Mouse (Mus musculus) E14TG2a.4 (cell line): ENCODE measurements around the gene Plb1.

ENCODE experiments used
- CTCF ChIP-seq: conservative IDR thresholded peaks from 2 replicates; pipeline ENCODE4 v1.5.1; 2014; ENCODE audit warnings: low read length
- NANOG ChIP-seq: IDR thresholded peaks from 2 replicates; pipeline ENCODE4 v1.6.1; 2014; ENCODE audit warnings: borderline replicate concordance, low read length, mixed read lengths

DNA sequence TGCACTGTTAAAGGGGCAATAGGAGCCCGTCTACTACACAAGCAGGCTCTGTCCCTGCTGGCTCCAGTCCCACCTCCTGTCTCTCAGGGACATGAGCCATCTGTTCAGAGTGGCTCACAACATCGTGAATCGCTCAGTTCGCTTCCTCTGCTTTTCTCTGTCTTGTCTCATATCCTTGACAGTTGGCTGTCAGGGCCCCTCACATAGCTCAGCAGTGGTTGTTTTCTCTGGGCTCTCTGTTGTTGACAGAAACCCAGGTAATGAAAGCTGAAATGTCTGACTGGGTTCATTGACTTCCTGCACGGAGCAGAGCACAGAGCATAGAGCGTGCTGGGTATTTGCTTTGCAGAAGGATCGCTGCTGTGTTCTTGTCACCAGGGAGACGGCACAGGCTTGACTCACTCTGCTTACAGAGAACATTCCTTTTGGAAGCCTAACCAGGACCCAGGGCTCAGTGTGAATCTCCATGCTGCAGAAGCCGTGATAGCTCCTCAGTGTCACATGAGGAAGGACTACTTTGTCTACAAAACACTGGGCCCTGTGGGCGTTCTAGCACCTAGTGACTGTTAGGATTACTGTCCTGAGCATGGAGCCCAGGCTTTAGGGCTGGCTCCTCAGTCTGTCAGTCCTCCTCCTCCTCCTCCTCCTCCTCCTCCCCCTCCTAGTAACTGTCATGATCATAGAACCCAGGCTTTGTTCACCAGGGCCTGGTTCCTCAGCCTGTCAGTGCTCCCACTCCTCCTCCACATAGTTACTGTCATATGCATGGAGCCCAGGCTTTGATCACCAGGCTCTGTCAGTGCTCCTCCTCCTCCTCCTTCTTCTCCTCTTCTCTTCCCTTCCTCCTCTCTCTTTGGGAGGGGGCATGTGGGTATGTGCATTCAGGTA is 113.8 kb downstream of the Plb1 start:
- TF ChIP-seq CTCF (no peak), NANOG (no peak)
